Mouse (Mus musculus) spleen, postnatal 10 days (tissue): ENCODE data around the gene Itgb3.

Source experiments
- DNase-seq, 2 experiments: peaks; one replicate each; pipeline ENCODE4 v3.0.0; 2021 to 2022; ENCODE audit warnings: low spot score in 2 of 2

Gene Itgb3

DNA sequence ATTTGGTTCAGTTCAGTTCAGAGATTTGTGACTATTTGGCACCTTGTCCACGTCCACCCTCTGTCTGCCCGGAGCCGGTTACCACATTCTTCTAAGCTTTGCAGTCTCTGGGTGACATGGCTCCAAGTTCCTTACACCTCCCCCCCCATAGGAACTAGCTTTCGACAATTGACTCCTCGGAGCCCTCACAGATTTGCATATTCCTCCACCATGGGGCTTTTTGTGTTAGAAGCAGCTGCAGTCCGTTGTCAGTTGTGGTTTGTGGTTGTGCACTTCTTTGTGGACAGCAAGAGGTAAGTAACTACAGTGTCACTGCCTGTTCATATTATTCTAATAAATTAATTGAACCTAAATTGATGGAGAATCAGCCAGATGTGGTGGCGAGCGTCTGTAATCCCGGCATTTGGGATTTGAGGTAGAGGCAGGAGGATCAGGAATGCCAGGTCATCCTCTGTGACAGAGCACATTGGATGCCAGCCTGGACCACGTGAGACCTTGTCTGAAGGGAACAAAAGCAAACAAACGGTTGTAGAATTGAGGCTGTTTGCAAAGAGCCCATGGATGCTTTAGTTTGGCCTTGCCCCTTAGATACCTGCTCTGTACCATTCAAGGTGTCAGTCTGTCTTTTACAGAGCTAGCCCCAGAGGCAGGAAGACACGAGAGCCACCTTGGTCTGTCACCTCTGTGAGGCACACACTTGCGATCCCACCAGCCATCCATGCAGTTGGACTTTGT, 25.0 kb upstream of the Itgb3 start:
- peak in 1 of 2 experiments; percentile 33 for DNase-seq

DNA sequence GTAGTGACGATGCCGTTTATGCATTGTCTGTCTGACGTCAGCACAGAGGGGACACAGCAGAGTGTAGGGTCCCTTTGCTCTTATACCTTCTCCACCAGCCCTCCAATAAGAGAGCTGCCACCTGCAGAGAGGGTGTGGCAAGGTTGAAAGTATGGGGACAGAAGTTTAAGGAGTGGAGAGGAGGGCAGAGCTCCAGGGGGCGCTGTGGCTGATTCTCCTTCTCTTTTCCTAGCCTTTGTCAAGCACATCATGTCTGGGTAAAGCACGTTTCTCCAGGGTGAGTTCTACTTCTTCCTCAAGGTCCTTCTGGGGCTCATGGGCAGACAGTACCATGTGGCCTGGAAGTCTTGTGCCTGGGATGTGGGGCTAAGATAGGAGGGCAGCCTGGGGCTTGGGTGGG, 22.3 kb upstream of the Itgb3 start:
- DNase-seq = no peak

DNA sequence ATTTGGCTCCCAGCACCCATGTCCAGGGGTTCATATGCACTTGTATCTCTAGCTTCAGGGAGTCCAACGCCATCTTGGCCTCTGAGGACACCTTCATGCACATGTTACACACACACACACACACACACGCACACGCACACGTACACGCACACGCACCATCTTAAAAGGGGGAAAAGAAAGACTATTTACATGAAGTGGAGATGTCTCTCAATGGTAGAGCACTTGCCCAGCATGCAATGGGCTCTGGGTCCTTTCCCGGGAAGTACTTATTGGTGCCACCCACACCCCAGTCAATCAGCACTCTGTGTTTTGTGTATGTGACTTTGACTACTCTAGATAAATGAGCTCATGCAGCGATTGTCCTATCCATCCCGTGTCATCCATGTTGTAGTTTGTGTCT, 19.9 kb upstream of the Itgb3 start:
- DNase-seq = no peak

DNA sequence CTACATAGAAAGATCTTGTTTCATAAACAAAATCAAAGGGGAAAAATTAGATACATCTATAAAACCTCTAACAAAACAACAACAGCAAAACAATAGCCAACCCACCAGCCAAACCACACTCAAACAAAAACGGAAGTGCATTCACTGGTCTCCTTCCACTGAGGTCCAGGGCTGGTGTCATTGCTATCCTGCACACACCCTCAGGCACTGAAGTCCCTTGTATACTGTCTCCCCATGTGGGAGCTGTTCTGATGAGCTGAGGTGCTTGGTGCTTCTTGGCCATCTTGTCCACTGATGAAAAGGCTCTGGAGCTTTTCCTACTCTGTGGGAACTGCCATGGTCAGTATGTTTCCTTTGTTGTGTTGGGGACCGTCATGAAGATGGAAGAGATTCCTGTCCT, 19.3 kb upstream of the Itgb3 start:
- DNase-seq = no peak

DNA sequence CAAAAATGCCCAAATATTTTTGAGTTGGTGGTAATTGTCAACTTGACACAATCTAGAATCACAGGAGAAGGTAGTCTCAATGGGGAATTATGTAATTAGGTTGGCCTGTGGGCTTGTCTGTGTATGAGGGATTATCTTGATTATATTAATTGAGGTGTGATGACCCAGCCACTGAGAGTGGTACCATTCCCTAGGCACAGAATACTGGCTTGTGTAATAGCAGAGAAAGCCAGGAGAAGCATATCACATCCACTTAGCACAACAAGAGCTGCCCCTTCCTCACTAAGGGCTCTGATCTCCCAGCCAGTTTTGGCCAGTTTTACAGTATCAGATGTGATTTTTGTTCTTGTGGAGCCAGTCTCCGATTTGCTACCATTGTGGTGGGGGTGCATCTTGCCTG, 18.2 kb upstream of the Itgb3 start:
- DNase-seq = no peak

DNA sequence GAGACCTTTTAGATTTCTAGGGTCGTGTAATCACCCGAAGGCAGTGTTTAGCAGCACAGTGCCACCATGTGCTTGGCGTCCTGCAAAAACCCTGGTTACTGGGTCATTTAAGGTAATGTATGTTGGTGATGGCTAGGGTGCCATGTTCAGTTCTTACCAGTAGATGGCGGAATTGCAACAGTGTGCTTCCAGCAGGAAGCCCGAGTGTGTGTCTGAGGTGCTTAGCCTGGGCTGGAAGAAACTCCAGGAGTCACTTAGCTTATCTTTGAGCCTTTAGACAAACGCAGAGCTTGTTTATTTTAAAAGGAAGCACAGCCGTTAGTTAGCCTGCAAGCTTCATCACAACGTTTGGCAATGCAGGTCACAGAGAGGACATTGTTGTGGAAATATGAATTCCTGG, 17.7 kb upstream of the Itgb3 start:
- DNase-seq = peak; percentile 54 to 79

DNA sequence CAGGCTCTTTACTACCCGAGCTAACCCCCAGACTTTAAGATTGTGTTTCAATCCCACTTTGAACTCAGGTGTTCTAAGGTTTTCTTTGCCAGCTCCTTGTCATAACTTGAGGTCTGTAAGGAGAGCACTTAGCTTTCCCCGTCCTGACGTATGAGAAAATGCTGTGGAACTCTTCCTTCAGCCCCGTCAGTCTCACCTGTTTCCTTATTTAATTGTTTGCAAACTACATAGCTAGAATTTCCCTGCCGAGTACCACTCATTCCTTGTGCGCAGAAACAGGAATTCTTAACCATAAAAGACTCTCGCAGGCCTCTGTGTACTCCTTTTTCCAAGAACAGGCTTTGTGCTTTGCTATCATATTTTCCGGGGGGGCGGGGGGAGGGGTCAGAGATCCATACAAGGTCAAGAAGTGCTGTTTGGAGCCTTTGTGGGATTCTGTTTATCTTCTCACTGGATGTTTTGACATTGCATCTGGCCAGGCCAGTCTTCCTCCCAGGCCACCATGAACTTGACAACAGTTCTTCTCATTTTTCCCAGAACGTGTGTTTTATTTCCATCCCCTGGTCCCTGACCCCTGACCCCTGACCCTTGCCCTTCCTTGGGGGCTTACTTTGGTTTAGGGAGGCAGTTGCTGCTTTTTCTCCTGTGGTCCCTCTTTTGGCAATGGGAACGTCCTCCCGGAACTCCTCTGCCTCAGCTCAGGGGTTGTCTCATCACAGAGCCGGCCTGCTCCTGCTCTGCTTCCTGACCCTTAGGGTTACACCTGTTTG, 15.5 kb upstream of the Itgb3 start:
- no peak for DNase-seq

DNA sequence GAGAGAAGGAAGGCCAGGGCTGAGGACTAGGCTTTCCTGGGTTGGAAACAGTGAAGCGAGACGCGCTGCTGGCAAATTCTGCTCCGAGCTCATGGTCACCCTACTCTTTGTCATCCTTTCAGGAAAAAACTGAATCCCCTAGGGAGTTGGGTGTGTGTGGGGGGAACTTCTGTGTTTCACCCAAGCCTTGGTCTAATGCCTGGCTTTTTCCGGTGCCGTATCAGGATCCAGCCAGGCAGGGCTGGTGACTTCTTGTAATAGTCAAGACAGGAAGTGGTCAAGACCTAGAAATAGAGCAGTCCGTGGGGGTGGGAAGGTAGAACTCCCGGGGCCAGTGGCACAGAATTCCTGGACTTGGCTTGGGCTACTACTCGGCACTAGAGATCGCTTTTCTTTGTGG, 11.4 kb upstream of the Itgb3 start:
- DNase-seq = no peak

DNA sequence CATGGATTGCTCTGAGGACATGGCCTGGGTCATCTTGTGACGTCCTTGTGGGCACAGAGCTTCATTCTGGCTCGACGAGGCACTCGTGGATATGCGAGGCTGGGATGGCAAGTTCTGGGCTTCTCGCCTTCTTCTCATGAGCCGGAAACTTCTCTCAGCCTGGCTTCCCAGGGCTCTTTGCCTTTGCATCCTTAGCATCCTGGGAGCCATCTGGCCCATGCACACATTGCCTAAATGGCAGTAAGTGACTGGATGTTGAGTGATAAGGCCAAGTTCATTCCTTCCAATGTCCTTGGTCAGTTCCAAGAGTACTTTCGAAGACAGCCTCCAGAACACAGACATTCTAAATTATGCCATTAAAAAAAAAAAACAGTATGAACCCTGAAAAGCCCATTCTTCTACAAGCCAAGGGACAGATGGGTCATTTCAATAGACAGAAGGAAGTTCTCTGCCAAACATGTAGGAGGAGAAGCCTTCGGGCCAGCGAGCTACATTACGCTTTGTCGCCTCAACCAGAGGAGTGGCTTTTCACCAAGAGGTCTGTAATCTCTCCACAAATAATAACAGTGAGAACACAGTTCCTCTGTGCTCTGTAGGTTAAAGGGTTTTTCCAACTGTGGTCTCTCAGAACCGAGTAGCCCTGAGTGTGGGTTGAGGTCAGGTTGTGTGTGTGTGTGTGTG, 8.4 kb upstream of the Itgb3 start:
- DNase-seq = no peak

DNA sequence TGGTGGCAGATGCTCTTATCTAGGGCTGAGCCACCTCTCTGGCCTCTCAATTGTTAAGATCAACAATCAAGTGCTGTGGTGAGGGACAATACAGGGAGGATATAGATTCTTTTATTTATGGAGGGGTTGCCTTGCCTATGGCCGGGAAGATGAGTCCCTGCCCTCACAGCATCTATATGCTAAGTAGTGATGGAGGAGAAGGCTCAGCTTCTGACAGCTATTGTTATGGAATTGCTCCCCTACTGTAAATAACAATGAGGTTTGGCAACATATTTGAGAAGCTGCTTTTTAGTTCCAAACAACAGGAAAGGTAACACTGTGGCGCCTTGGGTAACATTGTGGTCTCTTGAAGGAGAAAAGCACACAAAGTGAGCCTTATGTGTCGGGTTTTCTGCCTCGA, 7.1 kb upstream of the Itgb3 start:
- DNase-seq = no peak

DNA sequence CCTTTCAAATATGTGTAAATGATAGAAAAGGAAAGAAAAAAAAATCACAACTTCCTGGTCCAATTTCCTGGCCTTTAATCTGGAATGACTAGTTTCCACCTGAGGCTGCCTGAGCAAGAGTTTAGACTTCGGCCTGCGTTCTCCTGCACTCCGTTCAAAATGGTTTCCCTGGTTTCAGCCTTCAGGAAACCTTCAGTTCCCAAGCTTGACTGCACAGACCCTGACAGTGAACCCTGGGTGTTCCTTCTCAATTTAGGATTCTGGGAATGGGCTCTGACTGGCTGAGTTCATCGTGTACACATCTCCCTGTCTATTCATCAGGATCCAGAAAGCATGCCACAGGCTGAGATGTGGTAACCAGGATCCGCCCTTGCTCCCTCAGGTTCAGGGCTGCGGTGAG, 3.6 kb upstream of the Itgb3 start:
- no peak for DNase-seq

DNA sequence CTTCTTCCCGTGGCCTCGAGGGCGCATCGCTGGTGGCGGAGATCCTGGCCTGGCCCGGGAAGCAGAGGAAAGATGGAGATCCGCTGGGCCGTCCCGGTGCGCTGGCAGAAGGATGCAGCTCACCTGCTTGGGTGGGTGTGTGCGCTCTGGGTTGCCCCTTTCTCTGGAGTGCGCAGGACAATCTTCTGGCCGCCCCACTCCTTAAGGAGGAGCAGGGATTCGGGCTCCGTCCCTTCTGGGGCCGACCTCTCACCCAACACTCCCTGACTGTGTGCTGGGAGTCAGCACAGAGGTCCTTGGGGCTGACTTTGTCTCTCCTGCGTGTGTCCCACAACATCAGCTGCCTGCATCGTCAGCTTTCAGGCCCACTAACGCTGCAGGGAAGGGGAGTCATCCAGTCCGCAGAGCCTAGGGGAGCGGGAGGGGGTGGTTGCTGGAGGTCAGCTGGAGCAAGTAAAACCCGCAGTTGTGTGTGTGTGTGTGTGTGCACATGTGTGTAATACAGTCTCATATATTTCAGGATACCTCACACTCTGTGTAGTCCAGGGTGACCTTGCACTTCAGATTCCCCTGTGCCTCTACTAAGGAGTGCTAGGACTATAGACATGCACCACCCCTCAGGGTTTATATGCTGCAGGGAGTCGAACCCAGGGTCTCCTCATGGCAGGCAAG, 585 bp downstream of the Itgb3 start:
- no peak for DNase-seq

DNA sequence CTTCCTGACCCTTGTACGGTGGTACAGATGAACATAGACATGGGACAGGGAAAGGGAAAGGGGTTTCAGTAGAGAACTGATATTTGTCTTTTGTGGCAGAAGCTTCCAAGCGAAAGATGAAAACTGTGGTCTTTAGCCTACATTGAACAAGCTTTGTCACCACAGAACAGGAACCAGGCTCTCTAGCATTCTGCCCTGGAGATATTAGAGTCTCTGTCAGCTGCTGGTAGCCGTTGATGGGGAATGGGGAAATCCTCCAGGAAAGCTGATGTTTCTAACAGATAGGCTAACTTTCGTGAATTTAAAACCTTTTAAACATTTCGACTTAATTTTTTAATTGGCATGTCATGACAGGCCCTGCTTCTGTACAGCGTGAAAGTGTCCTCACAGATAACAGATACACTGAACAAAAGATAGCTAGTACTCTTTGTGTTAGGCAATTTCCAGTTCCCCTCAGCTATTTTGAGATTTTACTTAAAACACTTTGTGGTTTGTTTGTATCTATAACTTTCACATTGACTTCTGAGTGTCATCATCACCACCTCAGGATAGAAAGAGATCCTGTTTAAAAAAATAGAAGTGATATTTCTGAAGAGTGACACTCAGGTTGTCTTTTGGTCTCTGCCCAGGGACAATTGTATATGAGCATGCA, 1.4 kb downstream of the Itgb3 start:
- no peak for DNase-seq

DNA sequence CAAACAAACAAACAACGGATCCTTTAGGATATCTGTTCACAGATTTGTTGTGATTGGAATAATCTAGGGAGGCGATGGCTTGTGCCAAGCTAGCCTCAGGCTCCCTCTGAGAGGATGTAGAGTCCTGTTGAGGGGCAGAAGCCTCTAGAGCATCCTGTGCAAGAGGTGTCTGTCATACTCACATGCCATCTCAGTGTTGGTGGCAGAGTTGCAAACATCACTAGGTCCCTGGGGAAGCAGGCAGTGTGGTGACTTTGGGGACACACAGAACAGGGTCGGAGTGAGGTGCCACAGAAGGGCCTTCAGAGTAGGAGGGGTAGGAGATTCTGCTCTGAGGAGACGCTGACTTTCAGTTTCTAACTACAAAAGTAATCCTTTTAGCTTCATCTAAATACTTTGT, 1.9 kb downstream of the Itgb3 start:
- no peak for DNase-seq

DNA sequence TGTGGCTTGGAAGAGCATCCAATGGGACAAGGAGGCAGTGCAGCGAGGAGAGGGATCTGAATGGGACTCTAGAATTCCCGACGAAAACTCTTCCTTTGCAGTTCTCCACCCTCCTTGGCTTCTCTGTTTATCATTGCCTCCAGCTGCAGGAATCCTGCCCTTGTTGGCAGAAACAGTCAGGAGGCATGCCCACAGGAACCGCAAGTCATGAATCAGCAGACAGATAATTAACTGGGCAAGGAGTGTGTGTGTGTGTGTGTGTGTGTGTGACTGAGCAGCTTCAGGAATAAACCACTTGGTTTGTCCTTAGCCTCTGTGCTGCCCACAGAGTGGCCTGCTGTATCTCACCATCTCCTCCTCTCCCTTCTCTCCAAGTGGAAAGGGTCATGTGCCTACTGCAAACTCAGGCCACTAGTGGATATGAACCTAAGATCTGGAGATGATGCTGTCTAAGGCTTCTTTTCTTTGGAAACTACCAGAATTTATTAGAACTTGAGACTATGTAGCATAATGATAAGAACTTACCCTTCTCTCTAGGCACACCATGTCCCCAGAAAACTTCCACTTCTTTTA, 3.9 kb downstream of the Itgb3 start:
- no peak for DNase-seq

DNA sequence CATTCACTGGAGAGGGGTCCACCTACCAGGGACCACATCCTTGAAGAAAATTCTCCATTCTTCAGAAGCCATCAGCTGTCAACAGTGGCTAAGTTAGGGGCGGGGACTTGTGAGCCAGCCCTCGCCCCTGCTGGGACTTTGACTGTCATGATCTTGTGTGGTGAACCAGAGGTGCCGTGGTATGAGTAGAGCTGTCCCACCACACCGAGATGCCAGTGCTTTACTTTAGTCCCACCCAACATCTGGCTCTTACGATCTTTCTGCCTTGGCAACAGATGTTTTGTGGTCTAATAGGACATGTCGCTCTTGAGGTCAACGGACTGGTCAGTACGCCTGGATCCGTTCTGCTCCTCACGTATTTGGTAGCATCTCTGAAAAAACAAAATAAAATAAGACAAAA, 5.8 kb downstream of the Itgb3 start:
- no peak for DNase-seq

DNA sequence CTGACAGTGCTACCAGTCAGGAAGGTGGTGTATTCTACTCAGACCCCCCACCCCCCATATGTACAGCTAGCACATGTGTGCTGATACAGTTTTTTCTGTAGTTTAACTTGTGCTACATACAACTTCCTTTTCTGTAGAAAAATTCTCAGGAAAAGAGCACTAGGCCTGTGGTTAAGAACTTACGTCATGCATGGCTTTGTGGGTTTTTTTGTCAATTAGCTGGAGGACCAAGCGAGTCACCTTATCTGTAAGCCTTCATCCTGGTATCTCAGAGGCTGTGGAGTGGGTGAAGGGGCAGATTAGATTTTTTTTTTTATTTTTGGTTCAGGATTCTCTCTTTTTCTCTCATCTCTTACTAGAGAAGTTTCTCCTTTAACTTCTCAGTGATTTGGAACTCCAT, 6.3 kb downstream of the Itgb3 start:
- no peak for DNase-seq

DNA sequence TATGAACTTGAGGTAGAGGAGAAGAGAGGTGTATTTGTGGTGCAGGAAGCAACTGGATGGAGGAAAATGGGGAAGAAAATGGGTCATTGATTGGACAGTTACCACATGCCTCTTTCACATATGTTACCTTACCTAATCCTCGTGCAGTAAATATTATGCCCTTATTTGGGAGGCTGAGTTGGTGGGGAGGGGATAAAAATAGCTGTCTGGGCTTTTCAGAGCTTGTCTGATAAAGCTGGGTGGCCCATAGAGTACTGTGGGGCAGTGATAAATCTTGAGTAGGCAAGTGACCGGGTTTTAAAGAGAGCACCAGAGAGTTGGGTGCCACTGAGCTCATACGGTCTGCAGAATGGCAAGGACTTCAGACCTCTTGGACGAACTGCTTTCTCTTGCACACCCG, 8.4 kb downstream of the Itgb3 start:
- no peak for DNase-seq

DNA sequence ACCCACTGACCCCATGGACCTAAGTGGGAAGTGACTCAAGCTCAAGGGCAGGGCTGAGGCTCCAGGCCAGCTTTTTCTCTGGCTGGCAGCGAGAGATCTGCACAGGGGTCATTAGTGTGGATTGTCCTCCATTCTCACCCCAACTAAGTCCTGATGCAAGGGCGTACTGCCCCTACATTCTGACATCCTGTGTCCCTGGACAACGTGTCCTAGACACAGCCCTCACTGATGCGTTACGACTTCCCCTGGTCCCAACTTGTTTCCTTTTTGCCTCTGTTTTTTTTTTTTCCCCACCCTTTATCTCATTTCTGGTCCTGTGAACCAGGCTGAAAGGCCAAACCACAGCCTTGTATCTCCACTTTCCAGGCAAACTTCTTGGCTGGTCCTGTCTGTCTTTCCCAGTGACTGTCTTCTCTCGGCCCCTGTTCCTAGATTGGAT, 10.9 kb downstream of the Itgb3 start:
- no peak for DNase-seq

DNA sequence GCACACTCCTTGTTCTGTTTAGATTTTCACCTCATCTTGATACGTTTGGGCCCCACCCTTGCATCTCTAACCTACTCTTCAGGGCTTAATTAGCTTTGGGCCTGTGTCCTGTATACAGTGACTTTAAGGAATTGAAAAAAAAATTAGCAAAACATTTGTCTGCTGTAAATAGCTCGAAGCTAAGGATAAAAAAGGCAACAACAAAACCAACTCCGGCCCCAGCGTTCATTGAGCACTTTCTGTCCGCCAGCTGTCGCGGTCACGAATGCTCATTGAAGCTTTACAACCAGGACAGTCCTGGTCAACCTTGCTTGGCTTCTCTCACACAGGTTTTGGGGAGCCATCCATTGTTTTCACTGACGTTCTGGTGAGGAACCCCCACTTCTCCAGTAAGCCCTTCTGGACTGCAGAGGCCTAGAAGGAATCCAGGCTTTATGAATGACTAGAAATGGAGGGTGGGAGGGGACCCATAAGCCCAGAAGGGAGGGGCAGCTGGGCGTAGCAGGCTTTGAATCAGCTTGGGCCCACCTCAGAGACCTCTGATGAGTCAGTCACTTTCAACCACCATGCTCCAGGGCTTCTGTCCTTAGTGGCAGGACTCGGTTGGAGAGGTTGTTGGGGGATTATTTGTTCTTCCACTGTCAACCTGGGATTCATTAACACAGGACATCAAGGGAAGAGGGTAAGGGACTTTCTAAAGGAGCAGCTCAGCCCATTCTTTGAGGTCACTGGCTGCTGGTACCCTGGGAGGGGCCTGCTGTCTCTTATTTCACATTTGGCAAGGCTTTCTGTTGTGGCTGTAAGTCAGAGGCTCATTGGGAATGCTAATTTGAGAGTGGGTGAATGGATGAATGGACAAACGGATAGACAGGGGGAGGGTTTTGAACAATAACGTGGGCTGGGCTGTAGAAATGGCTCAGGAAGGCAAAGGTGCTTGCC, 11.6 kb downstream of the Itgb3 start:
- no peak for DNase-seq
